Mouse (Mus musculus) heart, embryonic 15.5 days (tissue): ENCODE measurements around the gene Kctd12. TPM values are rescaled to one million over a fixed set of nuclear protein-coding genes. Genes with fewer than 3 reads are reported as not detected.

Experiments
- ATAC-seq: fragments of 200-750 bp; cut with Nextera tagmentation; replicated peaks from 2 replicates; pipeline ENCODE4 v1.8.0; 2017; ENCODE audit warnings: low read depth, moderate TSS enrichment; ENCODE audit not compliant: insufficient number of reproducible peaks, insufficient read depth, low FRiP score
- H3K27ac ChIP-seq: fragments of 300-500 bp; sonication (generic); 2 replicates; pipeline ENCODE4 v1.5.1; 2015; ENCODE audit warnings: mild to moderate bottlenecking, inconsistent platforms
- H3K27me3 ChIP-seq: fragments of 300-500 bp; sonication (generic); 2 replicates; pipeline ENCODE4 v1.6.1; 2015; ENCODE audit warnings: inconsistent platforms
- H3K36me3 ChIP-seq: fragments of 300-500 bp; sonication (generic); 2 replicates; pipeline ENCODE4 v1.6.1; 2015; ENCODE audit warnings: mild to moderate bottlenecking, inconsistent platforms
- H3K4me1 ChIP-seq: fragments of 300-500 bp; sonication (generic); replicated peaks from 2 replicates; pipeline ENCODE4 v1.6.1; 2015; ENCODE audit warnings: inconsistent platforms
- H3K4me2 ChIP-seq: fragments of 300-500 bp; sonication (generic); 2 replicates; pipeline ENCODE4 v1.6.1; 2015; ENCODE audit warnings: inconsistent platforms, mild to moderate bottlenecking, moderate library complexity
- H3K4me3 ChIP-seq: fragments of 300-500 bp; sonication (generic); 2 replicates; pipeline ENCODE4 v1.5.1; 2015; ENCODE audit warnings: mild to moderate bottlenecking, inconsistent platforms
- H3K9ac ChIP-seq: fragments of 300-500 bp; sonication (generic); 2 replicates; pipeline ENCODE4 v1.6.1; 2015; ENCODE audit warnings: mild to moderate bottlenecking, inconsistent platforms
- H3K9me3 ChIP-seq: fragments of 300-500 bp; sonication (generic); replicated peaks from 2 replicates; pipeline ENCODE4 v1.6.1; 2016; ENCODE audit warnings: inconsistent platforms
- WGBS: fragments of 180-500 bp; shearing (Covaris S2); methylation state at CpG from one replicate; pipeline ENCODE4 v1.1.7; 2015; ENCODE audit warnings: mixed read lengths; 5-methylcytosine and 5-hydroxymethylcytosine counted together
- polyA plus RNA-seq: library from polyadenylated mRNA; unstranded; fragments of >200 nt; fragmentation: Nextera tagmentation; extraction: Ambion mirVana; gene quantifications from 2 replicates; pipeline ENCODE4 v1.2.1, GENCODE M21; 2015

Gene Kctd12
- polyA plus RNA-seq: 6.5 and 6.7 TPM in 2 replicates

DNA sequence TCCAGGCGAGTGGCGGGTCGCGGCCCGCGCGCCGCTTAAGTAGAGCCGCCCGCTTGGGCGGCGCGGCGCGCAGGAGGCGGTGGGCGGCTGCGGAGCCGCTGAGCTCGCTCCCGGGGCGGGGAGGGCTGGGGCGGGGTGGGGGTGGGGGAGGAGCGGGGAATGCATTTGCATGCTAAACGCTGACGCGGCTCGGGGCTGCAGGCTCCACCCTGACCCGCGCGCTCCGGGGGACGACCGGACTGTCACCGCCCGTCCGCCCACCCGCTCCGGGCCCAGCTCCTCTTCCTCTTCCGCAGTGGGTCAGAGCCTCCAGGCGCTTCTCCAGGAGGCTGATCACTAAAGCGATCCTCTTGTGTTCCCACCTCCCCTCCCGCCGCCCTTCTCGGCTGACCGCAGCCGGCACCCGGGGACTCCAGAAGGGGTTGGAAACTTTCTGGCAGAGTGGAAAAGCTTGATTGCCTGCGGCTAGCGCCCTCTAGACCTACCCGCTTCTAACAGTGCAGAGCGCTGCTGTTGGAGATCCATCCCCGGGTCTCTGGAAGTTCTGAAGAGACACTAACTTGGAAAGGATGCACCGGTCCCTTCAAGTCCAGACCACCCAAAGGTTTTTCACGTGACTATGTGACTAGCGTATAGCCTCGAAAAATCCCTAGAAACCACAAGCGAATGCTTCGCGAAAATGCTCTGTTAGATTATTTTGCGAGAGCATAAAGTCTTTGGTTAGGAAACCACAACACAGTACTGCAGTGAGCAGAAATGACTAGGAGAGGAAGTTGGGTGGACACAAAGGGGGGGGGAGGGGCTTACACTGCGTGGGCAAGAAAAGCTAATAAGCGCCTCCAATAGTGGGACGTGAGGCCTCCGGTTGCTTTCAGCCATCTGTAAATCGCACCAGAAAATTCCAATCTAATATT is at the start of gene Kctd12:
TSS of gene Kctd12 (minus strand) at position 11 of the 914 bp plus-strand sequence.
- peak within 1 kb of the TSS; percentile 99 for H3K27ac ChIP-seq
- peaks cover 13% of the 10 kb centered on the region for H3K4me1 ChIP-seq
- no peaks in the 10 kb centered on the region for H3K9me3 ChIP-seq
- H3K4me3 ChIP-seq: peak within 1 kb of the TSS; percentile 78
- ATAC-seq: peak; percentile 94
- 1% methylated on average over 56 of the region's 66 CpGs for WGBS
- H3K36me3 ChIP-seq: no peaks in the 10 kb centered on the region
- H3K27me3 ChIP-seq: no peaks in the 10 kb centered on the region
- peak within 1 kb of the TSS; percentile 93 for H3K4me2 ChIP-seq
- H3K9ac ChIP-seq: peak within 1 kb of the TSS; percentile 73

DNA sequence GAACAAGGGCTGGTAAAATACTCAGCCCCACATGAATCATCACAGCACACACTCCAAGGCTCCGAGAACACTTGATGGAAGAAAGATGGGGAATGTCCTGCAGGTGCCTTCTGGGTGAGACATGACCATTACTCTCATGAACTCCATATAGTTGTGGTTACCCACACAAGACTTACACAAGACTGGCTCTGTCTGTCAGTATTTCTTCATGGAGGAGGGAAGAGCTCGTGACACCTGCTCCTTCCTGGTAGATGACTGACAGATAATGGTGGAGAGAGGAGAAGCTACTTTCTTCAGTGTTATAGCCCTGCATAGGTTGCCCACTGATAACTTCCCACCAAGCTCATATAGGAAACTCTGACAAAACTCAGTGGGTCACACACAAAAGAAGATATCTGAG is 46.8 kb upstream of the Kctd12 start:
- H3K4me2 ChIP-seq: no peak overlapping the region
- H3K4me1 ChIP-seq: no peaks in the 10 kb centered on the region
- H3K9ac ChIP-seq: no peak overlapping the region
- no peak overlapping the region for H3K4me3 ChIP-seq
- ATAC-seq: no peak
- no peaks in the 10 kb centered on the region for H3K36me3 ChIP-seq
- H3K9me3 ChIP-seq: no peaks in the 10 kb centered on the region
- no peak overlapping the region for H3K27ac ChIP-seq
- 65% methylated on average over 2 of the region's 2 CpGs for WGBS
- no peaks in the 10 kb centered on the region for H3K27me3 ChIP-seq

DNA sequence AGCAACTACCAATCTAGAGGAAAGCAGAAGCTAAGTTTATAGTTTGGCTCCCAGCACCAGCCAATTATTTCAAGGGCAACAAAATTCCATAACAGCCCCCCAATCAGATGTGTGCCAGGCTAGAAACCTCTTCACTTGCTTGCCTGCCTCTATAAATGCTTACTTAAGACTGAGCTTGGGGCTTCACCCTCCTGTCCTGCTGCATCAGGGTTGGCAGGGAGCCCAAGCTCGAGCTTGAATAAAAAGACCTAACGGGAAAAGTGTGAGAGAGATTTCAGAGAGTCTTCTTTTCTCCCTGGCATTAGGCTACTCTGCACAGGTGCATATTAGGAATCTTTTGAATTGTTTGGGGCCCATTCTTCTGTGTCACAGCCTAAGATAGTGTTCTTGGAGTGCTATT is 37.6 kb upstream of the Kctd12 start:
- Histone ChIP-seq H3K4me1 (no peaks in the 10 kb centered on the region), H3K9me3 (no peaks in the 10 kb centered on the region), H3K9ac (no peak overlapping the region), H3K36me3 (no peaks in the 10 kb centered on the region), H3K27me3 (no peaks in the 10 kb centered on the region), H3K4me2 (no peak overlapping the region), H3K27ac (no peak overlapping the region), H3K4me3 (no peak overlapping the region)
- ATAC-seq: no peak
- WGBS: 20% methylated on average over 2 of the region's 2 CpGs

DNA sequence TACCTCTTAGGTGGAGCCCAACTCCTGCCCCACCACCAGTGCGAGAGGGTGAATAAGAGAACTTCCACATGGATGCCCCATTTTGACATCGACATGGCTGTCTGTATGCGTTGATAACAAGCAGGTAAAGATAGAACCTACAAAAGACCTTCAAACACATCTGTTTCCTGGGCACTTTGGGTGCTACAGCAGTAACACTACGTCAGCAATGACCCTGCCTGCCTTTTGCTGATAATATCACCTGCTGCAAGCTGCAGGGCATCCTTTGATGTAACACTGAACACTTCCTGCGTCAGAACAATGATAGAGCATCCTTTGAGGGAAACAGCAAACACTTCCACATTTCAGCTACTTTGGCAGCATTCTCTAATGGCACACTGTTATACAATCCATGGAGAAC is 34.6 kb upstream of the Kctd12 start:
- no peaks in the 10 kb centered on the region for H3K36me3 ChIP-seq
- no peak overlapping the region for H3K9ac ChIP-seq
- WGBS: 51% methylated on average over 5 of the region's 5 CpGs
- H3K4me3 ChIP-seq: no peak overlapping the region
- no peaks in the 10 kb centered on the region for H3K4me1 ChIP-seq
- ATAC-seq: no peak
- H3K9me3 ChIP-seq: no peaks in the 10 kb centered on the region
- no peak overlapping the region for H3K27ac ChIP-seq
- no peaks in the 10 kb centered on the region for H3K27me3 ChIP-seq
- H3K4me2 ChIP-seq: no peak overlapping the region

- no peak overlapping the region for H3K27ac ChIP-seq
- 19% methylated on average over 4 of the region's 4 CpGs for WGBS
- H3K4me2 ChIP-seq: no peak overlapping the region
- no peaks in the 10 kb centered on the region for H3K4me1 ChIP-seq
- no peaks in the 10 kb centered on the region for H3K9me3 ChIP-seq
- no peak overlapping the region for H3K9ac ChIP-seq
- H3K27me3 ChIP-seq: no peaks in the 10 kb centered on the region
- no peaks in the 10 kb centered on the region for H3K36me3 ChIP-seq
- H3K4me3 ChIP-seq: no peak overlapping the region
- ATAC-seq: peak; percentile 67
Measured at GRCm38 (mm10) chr14:103012563-103013150, 30.2 kb upstream of the Kctd12 start.

DNA sequence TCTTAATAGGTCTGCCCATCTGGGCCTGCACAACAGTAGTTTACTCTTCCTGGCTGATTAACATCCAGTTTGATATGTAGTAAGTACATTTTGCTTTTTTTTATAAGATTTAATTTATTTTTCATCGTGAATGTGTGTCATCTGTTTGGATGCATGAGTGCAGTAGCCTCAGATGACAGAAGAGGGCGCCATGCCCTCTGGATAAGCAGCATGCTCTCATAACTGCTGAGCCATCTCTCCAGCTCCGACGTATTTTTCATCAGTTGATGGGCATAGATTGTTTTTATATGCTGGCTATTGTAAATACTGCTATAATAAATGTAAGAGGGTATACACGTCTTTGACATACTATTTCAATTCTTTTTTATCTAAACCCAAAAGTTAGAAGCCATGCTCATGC is 29.3 kb upstream of the Kctd12 start:
- Histone ChIP-seq H3K9me3 (no peaks in the 10 kb centered on the region), H3K27ac (no peak overlapping the region), H3K27me3 (no peaks in the 10 kb centered on the region), H3K9ac (no peak overlapping the region), H3K4me3 (no peak overlapping the region), H3K36me3 (no peaks in the 10 kb centered on the region), H3K4me1 (no peaks in the 10 kb centered on the region), H3K4me2 (no peak overlapping the region)
- WGBS: 27% methylated on average over 5 of the region's 5 CpGs
- no peak for ATAC-seq

DNA sequence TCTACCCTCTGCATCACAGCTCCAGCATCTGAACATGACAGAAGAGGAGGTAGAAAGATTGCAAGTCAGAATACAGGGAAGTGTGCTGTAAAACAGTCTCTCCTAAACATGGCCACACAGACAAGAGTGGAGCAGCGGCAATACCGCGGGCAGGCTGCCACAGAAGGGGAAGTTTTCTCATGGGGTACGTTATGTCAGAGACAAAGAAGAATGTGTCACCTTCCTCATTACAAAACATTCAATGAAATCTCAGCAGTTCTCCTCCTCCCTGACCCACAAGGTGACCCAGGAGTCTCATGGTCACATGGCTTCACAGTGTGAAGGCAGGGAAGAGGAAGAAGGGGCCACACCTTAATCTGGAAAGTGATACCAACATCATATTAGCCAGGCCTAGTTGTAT is 25.3 kb upstream of the Kctd12 start:
- Histone ChIP-seq H3K4me3 (no peak overlapping the region), H3K9ac (no peak overlapping the region), H3K9me3 (no peaks in the 10 kb centered on the region), H3K27ac (no peak overlapping the region), H3K4me1 (no peaks in the 10 kb centered on the region), H3K27me3 (no peaks in the 10 kb centered on the region), H3K4me2 (no peak overlapping the region), H3K36me3 (no peaks in the 10 kb centered on the region)
- 70% methylated on average over 4 of the region's 4 CpGs for WGBS
- ATAC-seq: no peak

DNA sequence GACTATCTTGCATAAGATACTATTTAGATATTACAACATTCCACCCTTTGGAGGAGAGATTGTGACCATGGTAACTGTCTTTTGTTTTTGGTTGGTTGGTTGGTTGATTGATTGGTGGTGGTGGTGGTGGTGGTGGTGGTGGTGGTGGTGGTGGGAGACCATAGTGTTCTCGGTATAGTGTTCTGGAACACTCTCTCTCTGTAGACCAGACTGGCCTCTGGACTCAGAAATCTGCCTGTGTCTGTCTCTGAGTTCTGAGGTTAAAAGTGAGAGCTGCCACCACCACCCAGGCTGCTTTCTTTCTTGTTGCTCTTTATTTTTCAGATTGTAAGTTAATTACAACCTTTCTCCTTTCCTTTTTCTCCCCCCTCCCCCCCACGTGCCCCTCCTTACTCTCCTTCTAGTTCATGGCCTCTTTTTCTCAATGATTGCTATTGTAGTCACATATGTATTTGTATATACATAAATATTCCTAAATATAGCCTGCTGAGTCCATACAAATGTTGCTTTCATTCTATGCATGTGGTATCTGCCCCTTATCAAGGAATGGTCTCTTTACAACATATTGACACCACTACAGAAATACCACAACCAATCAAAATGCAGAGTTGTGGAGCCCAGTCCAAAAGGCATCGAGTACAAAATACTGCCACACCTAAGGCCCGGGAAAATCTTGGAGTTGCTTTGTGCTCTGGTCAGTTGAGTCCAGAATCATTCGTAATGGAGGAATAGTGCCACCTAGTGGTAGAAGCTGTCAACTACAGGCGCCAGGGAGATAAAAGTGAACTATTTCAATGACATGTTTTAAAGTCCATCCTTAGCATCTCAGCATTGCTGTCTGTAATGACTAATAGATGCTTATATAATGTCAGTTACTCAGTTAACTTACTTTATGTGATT is 12.5 kb upstream of the Kctd12 start:
- H3K36me3 ChIP-seq: no peaks in the 10 kb centered on the region
- no peak overlapping the region for H3K4me2 ChIP-seq
- H3K4me1 ChIP-seq: no peaks in the 10 kb centered on the region
- H3K4me3 ChIP-seq: no peak overlapping the region
- H3K9me3 ChIP-seq: no peaks in the 10 kb centered on the region
- no peaks in the 10 kb centered on the region for H3K27me3 ChIP-seq
- WGBS: 17% methylated on average over 6 of the region's 6 CpGs
- 0 out of 2 replicates have a peak, but pooled peaks have one; percentile 66 for ATAC-seq
- no peak overlapping the region for H3K9ac ChIP-seq
- H3K27ac ChIP-seq: no peak overlapping the region

DNA sequence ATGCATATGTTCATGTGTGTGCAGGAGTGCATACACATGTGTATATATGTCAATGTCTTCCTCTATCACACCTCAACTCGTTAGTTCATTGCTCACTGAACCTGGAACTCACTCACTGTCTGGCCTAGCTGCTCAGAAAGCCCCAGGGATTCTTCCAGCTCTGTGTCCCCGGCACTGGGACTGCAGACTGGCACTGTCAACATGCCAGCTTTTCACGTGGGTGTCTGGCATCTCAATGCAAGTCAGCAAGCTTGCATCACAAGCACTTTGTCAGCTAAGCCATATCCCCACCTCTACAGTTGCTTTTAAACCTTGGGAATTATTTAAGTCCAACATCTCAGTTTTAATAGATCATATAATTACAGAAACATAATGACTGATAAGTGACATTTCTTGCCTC is 8.3 kb upstream of the Kctd12 start:
- no peaks in the 10 kb centered on the region for H3K27me3 ChIP-seq
- H3K4me3 ChIP-seq: no peak overlapping the region
- H3K9ac ChIP-seq: no peak overlapping the region
- ATAC-seq: no peak
- WGBS: 47% methylated on average over 3 of the region's 3 CpGs
- H3K36me3 ChIP-seq: no peaks in the 10 kb centered on the region
- no peaks in the 10 kb centered on the region for H3K4me1 ChIP-seq
- H3K9me3 ChIP-seq: no peaks in the 10 kb centered on the region
- H3K4me2 ChIP-seq: no peak overlapping the region
- no peak overlapping the region for H3K27ac ChIP-seq

DNA sequence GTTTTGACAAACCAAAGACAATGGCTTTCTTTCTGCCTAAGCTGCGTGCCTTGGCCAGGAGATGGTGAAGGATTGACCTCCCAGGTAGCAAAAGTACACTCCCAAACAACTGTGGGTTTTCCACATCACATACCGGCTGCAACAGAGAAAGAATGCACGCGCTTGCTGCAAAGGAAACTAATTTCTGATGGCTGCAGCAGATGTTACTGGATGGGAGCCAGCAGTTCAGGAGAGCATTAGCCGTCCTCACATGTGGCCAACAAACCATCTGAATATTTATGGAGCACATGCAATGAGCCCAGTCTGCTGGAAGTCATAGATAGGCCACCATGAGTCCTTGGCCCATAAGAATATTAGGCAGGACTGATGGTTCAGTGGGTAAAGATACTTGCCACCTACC is 7.4 kb upstream of the Kctd12 start:
- WGBS: 49% methylated on average over 5 of the region's 5 CpGs
- ATAC-seq: no peak
- Histone ChIP-seq H3K36me3 (no peaks in the 10 kb centered on the region), H3K4me1 (no peaks in the 10 kb centered on the region), H3K27ac (no peak overlapping the region), H3K4me2 (no peak overlapping the region), H3K4me3 (no peak overlapping the region), H3K27me3 (no peaks in the 10 kb centered on the region), H3K9me3 (no peaks in the 10 kb centered on the region), H3K9ac (no peak overlapping the region)

- no peaks in the 10 kb centered on the region for H3K9me3 ChIP-seq
- no peaks in the 10 kb centered on the region for H3K4me1 ChIP-seq
- H3K27ac ChIP-seq: no peak overlapping the region
- H3K36me3 ChIP-seq: no peaks in the 10 kb centered on the region
- WGBS: 49% methylated on average over 4 of the region's 4 CpGs
- H3K9ac ChIP-seq: no peak overlapping the region
- no peak overlapping the region for H3K4me3 ChIP-seq
- H3K27me3 ChIP-seq: no peaks in the 10 kb centered on the region
- H3K4me2 ChIP-seq: no peak overlapping the region
- no peak for ATAC-seq
Measured at GRCm38 (mm10) chr14:102989254-102989653, 6.8 kb upstream of the Kctd12 start.
